Mouse (Mus musculus) limb, embryonic 12.5 days (tissue): ENCODE results near the gene Nr2c2ap. TPM values are rescaled to one million over a fixed set of nuclear protein-coding genes. Genes with fewer than 3 reads are reported as not detected.

ENCODE experiments used
- ATAC-seq: fragments of 200-750 bp; cut with Nextera tagmentation; 2 replicates; pipeline ENCODE4 v1.8.0; 2017; ENCODE audit warnings: low read depth, moderate TSS enrichment; ENCODE audit not compliant: insufficient number of reproducible peaks, insufficient read depth, low FRiP score, low TSS enrichment
- H3K27ac ChIP-seq: fragments of 300-500 bp; sonication (generic); 2 replicates; pipeline ENCODE4 v1.5.1; 2016; ENCODE audit warnings: mild to moderate bottlenecking, moderate library complexity
- H3K27me3 ChIP-seq: fragments of 300-500 bp; sonication (generic); 2 replicates; pipeline ENCODE4 v1.6.1; 2016; ENCODE audit warnings: mild to moderate bottlenecking, moderate library complexity
- H3K36me3 ChIP-seq: fragments of 300-500 bp; sonication (generic); 2 replicates; pipeline ENCODE4 v1.6.1; 2016; ENCODE audit warnings: mild to moderate bottlenecking, moderate library complexity
- H3K4me1 ChIP-seq: fragments of 300-500 bp; sonication (generic); replicated peaks from 2 replicates; pipeline ENCODE4 v1.6.1; 2016
- H3K4me2 ChIP-seq: fragments of 300-500 bp; sonication (generic); 2 replicates; pipeline ENCODE4 v1.6.1; 2016; ENCODE audit warnings: mild to moderate bottlenecking, moderate library complexity
- H3K4me3 ChIP-seq: fragments of 300-500 bp; sonication (generic); replicated peaks from 2 replicates; pipeline ENCODE4 v1.5.1; 2016; ENCODE audit warnings: mild to moderate bottlenecking
- H3K9ac ChIP-seq: fragments of 300-500 bp; sonication (generic); replicated peaks from 2 replicates; pipeline ENCODE4 v1.6.1; 2016; ENCODE audit warnings: mild to moderate bottlenecking, moderate library complexity
- H3K9me3 ChIP-seq: fragments of 300-500 bp; sonication (generic); 2 replicates; pipeline ENCODE4 v1.6.1; 2016; ENCODE audit warnings: mild to moderate bottlenecking, moderate library complexity
- WGBS: fragments of 180-500 bp; shearing (Covaris S2); methylation state at CpG from one replicate; pipeline ENCODE4 v1.1.7; 2016; 5-methylcytosine and 5-hydroxymethylcytosine counted together
- polyA plus RNA-seq: library from polyadenylated mRNA; unstranded; fragments of >200 nt; fragmentation: Nextera tagmentation; extraction: Ambion mirVana; gene quantifications from 2 replicates; pipeline ENCODE4 v1.2.1, GENCODE M21; 2016

The Nr2c2ap gene
- polyA plus RNA-seq, 1 experiment from 2014 or later, result 21.4 TPM

DNA sequence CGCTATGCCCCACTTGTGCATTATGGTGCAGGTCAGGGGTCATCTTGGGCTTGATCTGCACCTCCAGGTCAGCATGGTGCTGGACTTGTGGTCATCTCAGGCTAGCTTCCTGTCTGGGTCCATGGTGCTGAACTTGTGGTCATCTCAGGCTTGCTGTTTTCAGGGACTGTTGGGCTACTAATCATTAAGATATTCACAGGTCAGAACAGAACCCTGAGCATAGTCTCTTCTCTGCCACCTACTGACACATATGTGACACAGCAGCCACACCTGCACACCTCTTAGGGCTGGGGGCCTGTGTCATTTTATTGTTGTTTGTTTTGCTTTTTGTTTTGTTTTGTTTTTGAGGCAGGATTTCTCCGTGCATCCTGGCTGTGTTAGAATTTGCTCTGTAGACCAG lies 8.3 kb upstream of the Nr2c2ap start:
- peaks cover 8% of the 10 kb centered on the region for H3K4me1 ChIP-seq
- peaks cover 59% of the 10 kb centered on the region for H3K27me3 ChIP-seq
- no peak overlapping the region for H3K4me3 ChIP-seq
- no peak for ATAC-seq
- no peaks in the 10 kb centered on the region for H3K9me3 ChIP-seq
- H3K4me2 ChIP-seq, result no peak overlapping the region
- H3K9ac ChIP-seq, result no peak overlapping the region
- 48% methylated on average over 2 of the region's 2 CpGs for WGBS
- no peak overlapping the region for H3K27ac ChIP-seq
- H3K36me3 ChIP-seq, result no peaks in the 10 kb centered on the region

- no peak for ATAC-seq
- Histone ChIP-seq H3K9me3 (no peaks in the 10 kb centered on the region), H3K9ac (no peak overlapping the region), H3K27me3 (peaks cover 38% of the 10 kb centered on the region), H3K36me3 (no peaks in the 10 kb centered on the region), H3K4me2 (no peak overlapping the region), H3K4me3 (no peak overlapping the region), H3K27ac (no peak overlapping the region), H3K4me1 (peaks cover 8% of the 10 kb centered on the region)
- 64% methylated on average over 8 of the region's 8 CpGs for WGBS
Observed at GRCm38 (mm10) chr8:70124992-70125391, 6.1 kb upstream of the Nr2c2ap start.

DNA sequence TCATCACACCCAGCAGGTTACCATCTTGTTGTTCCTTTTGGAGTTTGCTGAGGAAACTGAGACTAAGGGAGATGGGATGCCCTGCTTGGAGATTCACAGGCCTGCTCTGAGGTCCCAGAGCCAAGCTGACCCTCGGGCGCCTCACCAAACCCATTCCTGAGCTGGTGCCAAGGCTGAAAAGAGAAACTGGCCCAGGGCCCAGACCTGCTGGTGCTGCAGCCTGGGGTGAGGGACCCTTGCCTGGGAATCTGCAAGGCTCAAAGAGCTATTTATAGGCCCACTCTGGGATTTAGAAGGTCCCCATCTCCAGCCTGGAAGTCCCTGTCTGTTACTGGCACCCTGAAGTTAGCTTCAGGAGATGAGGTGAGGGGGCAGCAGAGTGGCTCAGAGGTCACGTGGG lies 2.7 kb upstream of the Nr2c2ap start:
- no peaks in the 10 kb centered on the region for H3K9me3 ChIP-seq
- H3K4me1 ChIP-seq, result peaks cover 14% of the 10 kb centered on the region
- WGBS, result 83% methylated on average over 3 of the region's 3 CpGs
- no peak overlapping the region for H3K4me2 ChIP-seq
- peak overlapping the region; percentile 23; the same call in 1 of the 2 replicates for H3K9ac ChIP-seq
- H3K4me3 ChIP-seq, result no peak overlapping the region
- H3K27ac ChIP-seq, result no peak overlapping the region
- peaks cover 9% of the 10 kb centered on the region; the same call in 1 of the 2 replicates for H3K27me3 ChIP-seq
- H3K36me3 ChIP-seq, result peaks cover 12% of the 10 kb centered on the region
- no peak for ATAC-seq

DNA sequence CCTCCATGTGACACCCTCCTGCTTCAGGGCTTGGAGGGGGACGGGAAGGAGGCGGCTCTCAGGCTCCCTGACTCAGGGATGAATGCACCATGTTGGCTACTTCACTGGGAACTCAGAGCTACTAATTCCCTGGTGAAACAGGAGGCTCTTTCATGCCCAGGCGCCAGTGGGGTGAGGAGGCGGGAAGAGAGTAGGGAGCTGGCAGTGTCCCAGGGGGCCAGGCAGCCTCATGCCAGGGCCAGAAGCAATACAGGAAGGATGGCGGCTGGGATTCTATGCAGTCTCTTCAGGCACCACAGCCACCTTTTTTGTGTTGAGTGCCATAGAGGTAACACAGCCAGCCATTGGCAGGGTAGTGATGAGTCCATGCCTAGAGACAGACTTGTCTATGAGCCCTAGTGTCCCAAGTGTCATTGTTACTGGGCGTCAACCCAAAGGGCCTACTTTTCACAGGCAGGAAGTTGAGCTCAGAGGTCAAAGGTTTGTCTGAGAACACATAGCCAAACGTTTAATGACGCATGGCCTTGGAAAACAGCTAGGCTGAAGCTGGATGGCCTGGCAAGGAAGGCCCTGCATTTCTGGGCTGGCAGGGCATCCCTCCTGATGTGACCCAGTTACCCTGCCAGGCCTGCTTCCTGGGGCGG lies 1.7 kb upstream of the Nr2c2ap start:
- no peak overlapping the region for H3K4me2 ChIP-seq
- WGBS, result 69% methylated on average over 9 of the region's 9 CpGs
- H3K9me3 ChIP-seq, result no peaks in the 10 kb centered on the region
- ATAC-seq, result no peak
- H3K9ac ChIP-seq, result no peak overlapping the region
- H3K27ac ChIP-seq, result no peak overlapping the region
- H3K4me1 ChIP-seq, result peaks cover 14% of the 10 kb centered on the region
- H3K36me3 ChIP-seq, result peaks cover 22% of the 10 kb centered on the region
- H3K4me3 ChIP-seq, result no peak overlapping the region
- peaks cover under 1% of the 10 kb centered on the region; the same call in 1 of the 2 replicates for H3K27me3 ChIP-seq

DNA sequence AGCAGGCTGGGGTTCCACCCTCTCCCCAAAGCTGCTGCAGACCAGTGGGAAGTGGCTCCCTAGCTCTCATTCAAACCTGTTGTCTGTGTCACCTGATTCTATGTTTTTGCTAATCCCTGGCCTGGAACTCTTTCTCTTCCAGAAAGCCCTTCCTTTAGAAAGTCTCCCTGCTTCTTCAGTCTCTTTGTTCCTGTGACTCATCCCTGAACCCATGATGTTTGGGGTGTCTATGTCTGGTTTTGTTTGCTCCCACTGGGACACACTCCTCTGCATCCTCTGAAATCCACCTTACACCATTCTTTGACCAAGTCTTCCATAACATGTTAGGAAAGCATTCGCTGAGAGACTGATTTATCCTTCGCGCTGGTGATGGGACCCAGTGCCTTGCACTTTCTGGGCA lies 1.1 kb upstream of the Nr2c2ap start:
- Histone ChIP-seq H3K36me3 (peaks cover 29% of the 10 kb centered on the region), H3K4me3 (no peak overlapping the region)
- no peak for ATAC-seq

GRCm38 (mm10) chr8:70134086-70134485 lies 3.0 kb downstream of the Nr2c2ap start:
- Histone ChIP-seq H3K9ac (no peak overlapping the region), H3K4me3 (no peak overlapping the region), H3K4me2 (no peak overlapping the region), H3K27ac (no peak overlapping the region), H3K27me3 (no peaks in the 10 kb centered on the region), H3K36me3 (peaks cover 48% of the 10 kb centered on the region), H3K9me3 (no peaks in the 10 kb centered on the region), H3K4me1 (peaks cover 22% of the 10 kb centered on the region)
- WGBS, result 88% methylated on average over 5 of the region's 5 CpGs
- ATAC-seq, result no peak

More for the DNA sequence above, 1.1 kb upstream of the Nr2c2ap start:
- Histone ChIP-seq H3K27ac (no peak overlapping the region), H3K4me2 (no peak overlapping the region), H3K9ac (no peak overlapping the region), H3K27me3 (no peaks in the 10 kb centered on the region; the same call in 1 of the 2 replicates), H3K9me3 (no peaks in the 10 kb centered on the region), H3K4me1 (peaks cover 14% of the 10 kb centered on the region)
- 88% methylated on average over 3 of the region's 3 CpGs for WGBS

- no peaks in the 10 kb centered on the region for H3K9me3 ChIP-seq
- no peak overlapping the region for H3K4me3 ChIP-seq
- H3K36me3 ChIP-seq, result peaks cover 48% of the 10 kb centered on the region
- no peak for ATAC-seq
- no peaks in the 10 kb centered on the region for H3K27me3 ChIP-seq
- no peak overlapping the region for H3K27ac ChIP-seq
- H3K4me2 ChIP-seq, result no peak overlapping the region
- peaks cover 22% of the 10 kb centered on the region for H3K4me1 ChIP-seq
- 92% methylated on average over 9 of the region's 9 CpGs for WGBS
- no peak overlapping the region for H3K9ac ChIP-seq
Observed at GRCm38 (mm10) chr8:70134931-70135330, 3.8 kb downstream of the Nr2c2ap start.

DNA sequence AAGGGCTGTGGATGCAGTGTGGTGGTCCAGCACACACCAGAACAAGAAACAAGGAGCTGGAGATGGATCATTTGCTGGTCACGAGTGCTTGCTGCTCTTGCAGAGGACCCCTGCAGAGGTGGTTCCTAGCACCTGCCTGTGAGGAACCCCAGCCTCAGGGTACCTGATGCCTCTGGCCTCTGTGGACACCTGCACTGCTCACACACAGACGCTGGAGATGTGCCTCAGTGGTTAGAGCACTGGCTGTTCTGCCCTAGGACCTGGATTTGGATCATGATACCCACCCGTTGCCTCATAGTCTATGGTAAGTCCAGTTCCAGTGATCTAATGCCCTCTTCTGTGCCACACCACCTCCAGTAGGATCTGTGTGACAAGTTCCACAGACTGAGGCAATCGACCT lies 5.5 kb downstream of the Nr2c2ap start:
- Histone ChIP-seq H3K27ac (no peak overlapping the region), H3K4me2 (no peak overlapping the region), H3K9ac (no peak overlapping the region), H3K27me3 (no peaks in the 10 kb centered on the region), H3K36me3 (peaks cover 48% of the 10 kb centered on the region), H3K4me1 (peaks cover 24% of the 10 kb centered on the region), H3K4me3 (no peak overlapping the region), H3K9me3 (no peaks in the 10 kb centered on the region)
- 85% methylated on average over 4 of the region's 4 CpGs for WGBS
- ATAC-seq, result no peak

GRCm38 (mm10) chr8:70137890-70138289 lies 6.8 kb downstream of the Nr2c2ap start:
- Histone ChIP-seq H3K27me3 (no peaks in the 10 kb centered on the region), H3K27ac (no peak overlapping the region), H3K4me3 (peak overlapping the region; percentile 82), H3K4me1 (peaks cover 17% of the 10 kb centered on the region), H3K9ac (peak overlapping the region; percentile 61; the same call in 1 of the 2 replicates), H3K9me3 (no peaks in the 10 kb centered on the region), H3K36me3 (peaks cover 53% of the 10 kb centered on the region), H3K4me2 (peak overlapping the region; percentile 63)
- whole genome bisulfite sequencing, result 80% methylated on average over 4 of the region's 4 CpGs
- no peak for ATAC-seq

GRCm38 (mm10) chr8:70139026-70139857 lies 8.1 kb downstream of the Nr2c2ap start, which contains the start of the genes Rfxank, Borcs8 and Mef2b:
Rfxank (minus strand) TSS chr8:70139154.
Borcs8 (plus strand) TSS chr8:70139499.
Mef2b (plus strand) TSS chr8:70139711.
- H3K27ac ChIP-seq, result peak within 1 kb of the TSS; percentile 85
- peak within 1 kb of the TSS; percentile 63 for H3K4me2 ChIP-seq
- peaks cover 17% of the 10 kb centered on the region for H3K4me1 ChIP-seq
- ATAC-seq, result peak; percentile 96
- peak within 1 kb of the TSS; percentile 75 for H3K9ac ChIP-seq
- H3K36me3 ChIP-seq, result peaks cover 53% of the 10 kb centered on the region
- peak within 1 kb of the TSS; percentile 82 for H3K4me3 ChIP-seq
- under 1% methylated on average over 46 of the region's 46 CpGs for WGBS
- no peaks in the 10 kb centered on the region for H3K27me3 ChIP-seq
- H3K9me3 ChIP-seq, result no peaks in the 10 kb centered on the region

- no peak for ATAC-seq
- peak overlapping the region; percentile 82 for H3K4me3 ChIP-seq
- H3K27ac ChIP-seq, result peak overlapping the region; percentile 85
- H3K27me3 ChIP-seq, result no peaks in the 10 kb centered on the region
- peaks cover 17% of the 10 kb centered on the region for H3K4me1 ChIP-seq
- WGBS, result 12% methylated on average over 9 of the region's 9 CpGs
- H3K9me3 ChIP-seq, result no peaks in the 10 kb centered on the region
- H3K9ac ChIP-seq, result peak overlapping the region; percentile 75
- H3K4me2 ChIP-seq, result peak overlapping the region; percentile 63
- H3K36me3 ChIP-seq, result peaks cover 53% of the 10 kb centered on the region
Observed at GRCm38 (mm10) chr8:70139981-70140380, 8.8 kb downstream of the Nr2c2ap start.
